Mouse (Mus musculus) heart, adult 2 months (tissue): ENCODE measurements at regions not wholly inside any gene's neighbourhood (a gene's known extent, or its start where the extent isn't known, plus 50 kb on each side); places are given as distances from the start of the nearest gene placed in this dataset.

Source experiments
- DNase-seq, 2 experiments: peaks; one replicate each; pipeline ENCODE4 v3.0.0; 2021
- H3K27ac ChIP-seq: fragments of 200-600 bp; 2 replicates; pipeline ENCODE4 v1.8.1; 2022
- H3K27me3 ChIP-seq: fragments of 200-500 bp; 2 replicates; pipeline ENCODE4 v1.6.1; 2012; ENCODE audit warnings: mild to moderate bottlenecking, low read length, inconsistent platforms, mixed read lengths; ENCODE audit not compliant: control insufficient read depth, insufficient read depth
- H3K36me3 ChIP-seq: fragments of 200-500 bp; 2 replicates; pipeline ENCODE4 v1.6.1; 2012; ENCODE audit warnings: low read length, inconsistent platforms; ENCODE audit not compliant: control insufficient read depth, insufficient read depth
- H3K4me1 ChIP-seq: fragments of 200-500 bp; 2 replicates; pipeline ENCODE4 v1.6.1; 2011; ENCODE audit warnings: low read length; ENCODE audit not compliant: control insufficient read depth, insufficient read depth
- H3K4me3 ChIP-seq: fragments of 200-600 bp; 2 replicates; pipeline ENCODE4 v1.8.1; 2022
- H3K79me2 ChIP-seq: fragments of 200-500 bp; replicated peaks from 2 replicates; pipeline ENCODE4 v1.6.1; 2012; ENCODE audit warnings: mild to moderate bottlenecking, inconsistent platforms, low read length, moderate library complexity, mixed read lengths; ENCODE audit not compliant: control insufficient read depth, insufficient read depth
- H3K9ac ChIP-seq: fragments of 200-500 bp; 2 replicates; pipeline ENCODE4 v1.6.1; 2012; ENCODE audit warnings: low read depth, mild to moderate bottlenecking, control low read depth, inconsistent platforms, low read length, mixed read lengths
- CTCF ChIP-seq: fragments of 200-600 bp; IDR thresholded peaks from 2 replicates; pipeline ENCODE4 v1.8.1; 2022; ENCODE audit warnings: antibody characterized with exemption, mild to moderate bottlenecking, moderate library complexity
- EP300 ChIP-seq: fragments of 200-500 bp; IDR thresholded peaks from 2 replicates; pipeline ENCODE4 v1.6.1; 2011; ENCODE audit warnings: low read depth, low read length, control low read depth; ENCODE audit not compliant: insufficient read depth
- POLR2A ChIP-seq: fragments of 200-500 bp; IDR thresholded peaks from 2 replicates; pipeline ENCODE4 v1.6.1; 2011; ENCODE audit warnings: mild to moderate bottlenecking, low read depth, low read length, control low read depth; ENCODE audit not compliant: insufficient read depth
- WGBS: fragments of 180-500 bp; shearing (Covaris S2); methylation state at CpG from one replicate; pipeline ENCODE4 v1.1.7; 2018; 5-methylcytosine and 5-hydroxymethylcytosine counted together
- intact Hi-C: fragments of 180-260 bp; cut with DNase I; formaldehyde crosslinking; loops from one replicate; pipeline ENCODE4 v1.15.1; 2025

GRCm38 (mm10) chr19:56105073-56105451 is 181.9 kb upstream of the Habp2 start:
- WGBS: 80% methylated on average over 4 of the region's 4 CpGs

DNA sequence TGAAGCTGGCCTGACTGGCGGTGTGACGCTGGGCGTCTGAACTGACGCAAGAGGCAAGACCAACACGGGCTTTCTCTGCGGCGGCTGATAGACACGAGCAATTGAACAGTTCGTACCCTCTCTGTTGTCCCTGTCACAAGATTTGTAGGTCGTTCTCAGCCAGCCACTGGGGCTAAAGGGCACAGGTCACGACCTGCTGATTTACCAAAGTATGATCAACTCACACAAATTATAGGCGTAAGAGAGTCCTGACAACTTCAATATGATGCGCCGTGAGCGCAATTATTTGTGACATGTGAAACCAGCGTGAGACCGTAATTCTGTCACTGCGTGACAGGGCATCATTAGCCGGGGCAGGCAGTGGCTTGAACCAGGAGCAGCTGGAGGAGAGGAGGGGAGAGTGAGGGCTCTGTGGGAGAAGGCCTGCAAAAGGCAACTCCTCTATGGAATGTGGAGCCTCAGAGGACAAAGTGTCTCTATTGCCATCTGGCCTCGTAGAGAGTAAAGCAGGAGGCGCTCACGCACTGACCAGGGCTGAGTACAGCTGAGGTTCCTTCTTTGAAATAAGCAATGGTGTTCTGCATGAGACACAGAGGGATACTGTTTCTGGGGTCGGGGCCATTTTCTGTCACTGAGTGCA is 181.4 kb upstream of the Habp2 start:
- TF ChIP-seq EP300: no peak
- no peak for TF ChIP-seq POLR2A
- no peak for TF ChIP-seq CTCF
- WGBS: 88% methylated on average over 23 of the region's 23 CpGs
- Histone ChIP-seq H3K4me1 (no peaks in the 10 kb centered on the region), H3K27me3 (no peaks in the 10 kb centered on the region), H3K9ac (no peak overlapping the region), H3K27ac (no peak overlapping the region), H3K36me3 (no peaks in the 10 kb centered on the region), H3K4me3 (no peak overlapping the region), H3K79me2 (no peaks in the 10 kb centered on the region)
- intact Hi-C loops: no loop called here
- DNase-seq: peak in 1 of 2 experiments; percentile 6

More at GRCm38 (mm10) chr19:56105073-56105451, 181.9 kb upstream of the Habp2 start:
- TF ChIP-seq EP300: no peak
- no peak for TF ChIP-seq POLR2A
- no peak for TF ChIP-seq CTCF
- no peak for DNase-seq
- H3K4me3 ChIP-seq: no peak overlapping the region
- no peak overlapping the region for H3K27ac ChIP-seq
- H3K79me2 ChIP-seq: no peaks in the 10 kb centered on the region
- H3K4me1 ChIP-seq: no peaks in the 10 kb centered on the region
- no peaks in the 10 kb centered on the region for H3K36me3 ChIP-seq
- no peaks in the 10 kb centered on the region for H3K27me3 ChIP-seq
- intact Hi-C loops: no loop called here
- no peak overlapping the region for H3K9ac ChIP-seq

GRCm38 (mm10) chr19:56108796-56109195 is 178.1 kb upstream of the Habp2 start:
- no peaks in the 10 kb centered on the region for H3K79me2 ChIP-seq
- WGBS: 92% methylated on average over 6 of the region's 6 CpGs
- H3K27ac ChIP-seq: no peak overlapping the region
- intact Hi-C loops: no loop called here
- no peak overlapping the region for H3K9ac ChIP-seq
- no peak overlapping the region for H3K4me3 ChIP-seq
- no peaks in the 10 kb centered on the region for H3K36me3 ChIP-seq
- no peaks in the 10 kb centered on the region for H3K27me3 ChIP-seq
- TF ChIP-seq CTCF (no peak), POLR2A (no peak), EP300 (no peak)
- DNase-seq: no peak
- no peaks in the 10 kb centered on the region for H3K4me1 ChIP-seq

DNA sequence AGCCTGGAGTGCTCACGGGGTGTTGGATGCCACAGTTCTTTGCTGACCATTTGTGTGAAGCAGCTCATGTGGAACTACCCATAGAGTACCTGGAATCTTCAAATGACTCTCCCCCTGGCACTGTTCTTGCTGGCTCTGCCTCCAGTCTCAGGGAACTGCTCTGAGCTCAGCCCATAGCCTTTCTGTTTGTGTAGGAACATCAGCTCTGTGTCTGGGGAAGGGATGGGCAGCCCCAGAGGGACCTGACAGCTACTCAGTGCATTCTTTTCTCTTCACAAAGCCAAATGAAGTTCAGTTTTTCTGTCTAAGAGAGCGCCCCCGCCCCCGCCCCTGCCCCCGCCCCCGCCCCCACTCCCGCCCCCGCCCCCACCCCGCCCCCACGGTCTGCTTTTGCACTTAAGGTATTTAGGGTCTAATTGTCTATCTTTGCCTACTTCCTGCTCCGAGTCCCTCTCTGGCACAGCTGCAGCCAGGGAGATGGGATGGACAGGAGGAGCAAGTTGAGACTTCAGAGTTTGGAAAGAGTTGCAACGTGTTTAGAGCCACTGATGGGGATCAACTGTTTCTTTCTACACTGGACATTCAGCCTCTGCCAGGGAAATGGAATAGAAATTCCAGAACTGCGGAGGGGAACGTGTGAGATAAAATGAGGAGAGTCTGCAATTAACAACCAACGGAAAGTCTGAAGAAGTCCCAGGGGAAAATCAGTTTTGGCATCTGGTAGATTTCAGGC is 171.2 kb upstream of the Habp2 start:
- Histone ChIP-seq H3K9ac (no peak overlapping the region), H3K27ac (no peak overlapping the region), H3K36me3 (no peaks in the 10 kb centered on the region), H3K79me2 (no peaks in the 10 kb centered on the region), H3K4me1 (peaks cover 5% of the 10 kb centered on the region), H3K27me3 (no peaks in the 10 kb centered on the region), H3K4me3 (no peak overlapping the region)
- TF ChIP-seq CTCF (no peak), EP300 (no peak), POLR2A (no peak)
- intact Hi-C loops: no loop called here
- WGBS: 14% methylated on average over 15 of the region's 15 CpGs
- DNase-seq: peak in 1 of 2 experiments; percentile 2

DNA sequence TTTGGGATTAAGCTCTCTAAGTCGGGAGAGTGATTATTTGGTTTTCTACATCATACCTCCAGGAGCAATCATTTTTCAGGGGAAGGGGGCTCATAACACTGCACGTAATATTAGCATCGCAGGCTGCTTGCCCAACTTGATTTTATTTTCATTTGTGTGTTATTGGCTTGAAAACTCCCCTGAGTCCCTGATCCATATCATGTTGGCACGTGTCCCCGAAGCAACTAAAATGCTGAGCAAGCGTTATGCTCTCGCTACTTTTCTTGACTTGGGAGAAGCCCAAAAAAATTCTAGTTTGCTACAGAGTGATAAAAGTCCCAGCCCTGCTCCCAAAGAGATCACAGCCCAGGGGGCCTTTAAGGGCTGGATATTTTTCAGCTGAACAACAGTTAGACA is 170.7 kb upstream of the Habp2 start:
- intact Hi-C loops: no loop called here
- no peak overlapping the region for H3K4me3 ChIP-seq
- no peak overlapping the region for H3K27ac ChIP-seq
- no peak for DNase-seq
- H3K36me3 ChIP-seq: no peaks in the 10 kb centered on the region
- H3K9ac ChIP-seq: no peak overlapping the region
- H3K4me1 ChIP-seq: peaks cover 5% of the 10 kb centered on the region
- WGBS: 45% methylated on average over 7 of the region's 7 CpGs
- H3K27me3 ChIP-seq: no peaks in the 10 kb centered on the region
- no peak for TF ChIP-seq POLR2A
- no peak for TF ChIP-seq EP300
- no peak for TF ChIP-seq CTCF
- H3K79me2 ChIP-seq: no peaks in the 10 kb centered on the region

GRCm38 (mm10) chr19:56120723-56121122 is 166.2 kb upstream of the Habp2 start:
- 20% methylated on average over 7 of the region's 7 CpGs for WGBS
- TF ChIP-seq EP300 (no peak), CTCF (no peak), POLR2A (no peak)
- no peak overlapping the region for H3K9ac ChIP-seq
- DNase-seq: no peak
- H3K4me3 ChIP-seq: no peak overlapping the region
- H3K79me2 ChIP-seq: no peaks in the 10 kb centered on the region
- intact Hi-C loops: no loop called here
- no peaks in the 10 kb centered on the region for H3K27me3 ChIP-seq
- H3K36me3 ChIP-seq: no peaks in the 10 kb centered on the region
- peaks cover 3% of the 10 kb centered on the region for H3K4me1 ChIP-seq
- no peak overlapping the region for H3K27ac ChIP-seq
